8 mouse cellular contexts compared by ENCODE assay signal in the genomic region with DNA sequence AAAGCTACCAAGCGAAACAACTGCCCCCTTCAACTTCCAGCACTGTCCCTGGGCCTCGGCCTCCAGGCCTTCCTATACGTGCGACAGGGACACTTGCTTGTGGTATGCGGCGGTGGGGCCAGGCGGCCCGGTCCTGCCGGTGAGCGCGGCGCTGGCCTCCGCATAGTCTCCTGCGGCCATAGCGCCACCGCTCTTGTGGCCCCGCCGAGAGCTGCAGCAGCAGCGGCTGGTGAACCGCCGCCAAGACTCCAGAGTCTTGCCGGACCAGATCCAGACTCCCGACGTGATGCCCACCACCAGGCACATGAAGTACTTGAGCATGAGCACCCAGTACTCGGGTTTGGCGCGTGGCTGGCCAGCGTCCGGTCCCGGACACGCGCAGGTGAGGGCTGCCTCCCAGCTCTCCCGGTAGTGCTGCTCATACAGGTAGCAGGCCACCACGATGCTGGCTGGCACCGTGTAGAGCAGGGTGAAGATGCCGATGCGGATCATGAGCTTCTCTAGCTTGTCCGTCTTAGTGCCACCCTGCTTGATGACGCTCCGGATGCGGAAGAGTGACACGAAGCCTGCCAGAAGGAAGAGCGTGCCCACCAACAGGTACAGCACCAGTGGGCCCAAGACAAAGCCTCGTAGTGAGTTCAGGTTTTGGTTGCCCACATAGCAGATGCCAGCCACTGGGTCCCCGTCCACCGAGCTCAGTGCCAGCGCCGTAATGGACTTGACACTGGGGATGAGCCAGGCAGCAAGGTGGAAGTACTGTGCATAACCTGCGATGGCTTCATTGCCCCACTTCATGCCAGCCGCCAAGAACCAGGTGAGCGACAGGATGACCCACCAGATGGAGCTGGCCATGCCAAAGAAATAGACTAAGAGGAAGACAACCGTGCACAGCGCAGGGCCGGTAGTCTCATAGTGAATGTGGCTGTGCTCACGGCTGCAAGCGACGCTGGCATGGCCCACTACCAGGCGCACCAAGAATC. TPM values are rescaled to one million over a fixed set of nuclear protein-coding genes. Genes with fewer than 3 reads are reported as not detected.
DNase-seq lines count a peak whose midpoint lies in the region; ATAC-seq and TF ChIP-seq lines count a peak whose summit lies in the region.

No protein-coding gene starts in this region.

- H3K4me1 ChIP-seq in cortical plate, adult 2 months (ENCODE audit: control insufficient read depth, insufficient read depth, low read length) = peaks cover 2% of the 10 kb centered on the region; the same call in 1 of the 2 replicates
- peaks cover 70% of the 10 kb centered on the region for H3K4me1 ChIP-seq in heart, embryonic 13.5 days
- peaks cover 17% of the 10 kb centered on the region; the same call in 1 of the 2 replicates for H3K4me1 ChIP-seq in kidney, postnatal 0 days (replicated peaks; ENCODE audit: insufficient read depth, low read length)
- H3K4me1 ChIP-seq in spleen, adult 2 months (ENCODE audit: control insufficient read depth, insufficient read depth, insufficient read length) = peaks cover 14% of the 10 kb centered on the region

- TF ChIP-seq POLR2A in cortical plate, adult 2 months (IDR thresholded peaks at IDR 0.05; ENCODE audit: extremely low read depth, insufficient read depth, low read length) = no peak
- TF ChIP-seq POLR2A in spleen, adult 2 months (IDR thresholded peaks at IDR 0.05; ENCODE audit: low read depth, low read length) = no peak

- peaks cover 26% of the 10 kb centered on the region for H3K27me3 ChIP-seq in heart, embryonic 13.5 days (replicated peaks)
- H3K27me3 ChIP-seq in kidney, postnatal 0 days (ENCODE audit: insufficient read depth, low read length) = peaks cover 3% of the 10 kb centered on the region; the same call in 1 of the 2 replicates
- H3K27me3 ChIP-seq in spleen, adult 2 months (ENCODE audit: control insufficient read depth, insufficient read depth, low read length) = no peaks in the 10 kb centered on the region

- H3K9me3 ChIP-seq in heart, embryonic 13.5 days = no peaks in the 10 kb centered on the region
- H3K9me3 ChIP-seq in kidney, postnatal 0 days (replicated peaks; ENCODE audit: low read length) = no peaks in the 10 kb centered on the region

- 36% methylated on average over 58 of the region's 58 CpGs for WGBS in heart, embryonic 13.5 days
- WGBS in kidney, postnatal 0 days = 48% methylated on average over 58 of the region's 58 CpGs
- 69% methylated on average over 58 of the region's 58 CpGs for WGBS in spleen, adult 2 months

- H3K27ac ChIP-seq in cortical plate, adult 2 months (ENCODE audit: insufficient read depth, low read length) = no peak overlapping the region
- no peak overlapping the region for H3K27ac ChIP-seq in heart, embryonic 13.5 days (replicated peaks)
- no peak overlapping the region for H3K27ac ChIP-seq in kidney, postnatal 0 days
- no peak overlapping the region for H3K27ac ChIP-seq in spleen, adult 2 months (ENCODE audit: insufficient read depth, low read length)

- no peaks in the 10 kb centered on the region for H3K36me3 ChIP-seq in heart, embryonic 13.5 days
- no peaks in the 10 kb centered on the region for H3K36me3 ChIP-seq in kidney, postnatal 0 days (ENCODE audit: insufficient read depth, low read length)
- no peaks in the 10 kb centered on the region for H3K36me3 ChIP-seq in spleen, adult 2 months (ENCODE audit: control insufficient read depth, insufficient read depth, low read length)

- peak overlapping the region; percentile 19; the same call in 1 of the 2 replicates for H3K4me3 ChIP-seq in cortical plate, adult 2 months (ENCODE audit: insufficient read depth, low read length)
- H3K4me3 ChIP-seq in heart, embryonic 13.5 days = peak overlapping the region; percentile 83
- H3K4me3 ChIP-seq in kidney, postnatal 0 days (replicated peaks; ENCODE audit: low read depth, low read length) = peak overlapping the region; percentile 77
- H3K4me3 ChIP-seq in spleen, adult 2 months (ENCODE audit: extremely low read depth, insufficient read depth, insufficient read length) = peak overlapping the region; percentile 89; the same call in 1 of the 2 replicates

- no peak for ATAC-seq in heart, embryonic 13.5 days (ENCODE audit: extremely low read depth, insufficient number of reproducible peaks, low FRiP score, low TSS enrichment)
- ATAC-seq in kidney, postnatal 0 days (replicated peaks; ENCODE audit: low FRiP score, low read depth) = no peak

- DNase-seq in right cerebral cortex, adult 2 months (ENCODE audit: low spot score in 2 of 2) = peak; percentile 19 to 22
- no peak for DNase-seq in right cerebral cortex, postnatal 36 days (ENCODE audit: low spot score in 2 of 2)
- DNase-seq in kidney, postnatal 0 days (ENCODE audit: low spot score) = peak; percentile 51
- peak; percentile 41 for DNase-seq in lung, postnatal 36 days
- DNase-seq in spleen, adult 2 months (ENCODE audit: low read depth in 1 of 2, low spot score in 2 of 2) = no peak
- DNase-seq in ovary, adult 18-20 months (ENCODE audit: low spot score) = no peak

- no peak for TF ChIP-seq CTCF in cortical plate, adult 2 months (IDR thresholded peaks at IDR 0.05; ENCODE audit: extremely low read depth, insufficient read depth, low read length)
- peak; percentile 42 for TF ChIP-seq CTCF in kidney, postnatal 0 days (IDR thresholded peaks at IDR 0.05; ENCODE audit: low read depth)
- TF ChIP-seq CTCF in spleen, adult 2 months (IDR thresholded peaks at IDR 0.05; ENCODE audit: extremely low read depth, insufficient read depth, insufficient read length, insufficient replicate concordance) = no peak

- H3K4me2 ChIP-seq in heart, embryonic 13.5 days = peak overlapping the region; percentile 99
- H3K4me2 ChIP-seq in kidney, postnatal 0 days (ENCODE audit: low read length) = peak overlapping the region; percentile 94

- peak overlapping the region; percentile 91 for H3K9ac ChIP-seq in heart, embryonic 13.5 days
- peak overlapping the region; percentile 46; the same call in 1 of the 2 replicates for H3K9ac ChIP-seq in kidney, postnatal 0 days (ENCODE audit: low read depth, low read length)

RNA-seq across cellular contexts. Expression of a gene that starts 2.5 kb away (rescaled TPM):
- 0.66 and 0.90 TPM in 2 replicates for polyA plus RNA-seq in cortical plate, adult 2 months (2012; rRNA removed)
- polyA plus RNA-seq in heart, embryonic 13.5 days (2015; fragmentation: Nextera tagmentation; extraction: Ambion mirVana) = 1.1 TPM in 2 replicates
- polyA plus RNA-seq in kidney, postnatal 0 days (2015; fragmentation: Nextera tagmentation; extraction: Ambion mirVana) = 1.9 and 2.5 TPM in 2 replicates
- polyA plus RNA-seq in spleen, adult 2 months (2012; rRNA removed) = 7.6 and 10.6 TPM in 2 replicates

RNA-seq across cellular contexts. Expression of a gene that starts 44.8 kb away (rescaled TPM):
- 25.9 and 28.7 TPM in 2 replicates for polyA plus RNA-seq in cortical plate, adult 2 months (2012; rRNA removed)
- polyA plus RNA-seq in heart, embryonic 13.5 days (2015; fragmentation: Nextera tagmentation; extraction: Ambion mirVana) = 2.9 and 3.9 TPM in 2 replicates
- polyA plus RNA-seq in kidney, postnatal 0 days (2015; fragmentation: Nextera tagmentation; extraction: Ambion mirVana) = 4.5 and 5.0 TPM in 2 replicates
- polyA plus RNA-seq in spleen, adult 2 months (2012; rRNA removed) = 7.8 and 8.3 TPM in 2 replicates

Comparison
In these comparisons a context has a peak if more than half of its experiments do, and no peak if none do; other contexts are left out.
1. DNase-seq: peak in right cerebral cortex, adult 2 months (2 of 2), kidney, postnatal 0 days (single experiment) and lung, postnatal 36 days (single experiment); none in right cerebral cortex, postnatal 36 days (0 of 2), spleen, adult 2 months (0 of 2) and ovary, adult 18-20 months (single experiment).
2. H3K4me3 ChIP-seq: peak in every context shown above with its lines; median percentile 89 in spleen, adult 2 months; 83 in heart, embryonic 13.5 days; 77 in kidney, postnatal 0 days; 19 in cortical plate, adult 2 months.